Mouse (Mus musculus): ENCODE results near the gene Fat3. TPM values are rescaled to one million over a fixed set of nuclear protein-coding genes. Genes with fewer than 3 reads are reported as not detected.
A peak's percentile ranks its signal among the peaks of the same experiment; 100 is the strongest.

Gene Fat3
- polyA plus RNA-seq, 1 experiment from 2014 or later: 2.3 TPM

GRCm38 (mm10) chr9:16307789-16308188 lies 193.3 kb downstream of the Fat3 start:
- 93% methylated on average over 1 of the region's 1 CpGs for WGBS (ENCODE audit: missing documents)
- peak overlapping the region; percentile 82 for H3K27ac ChIP-seq
- no peaks in the 10 kb centered on the region for H3K79me2 ChIP-seq (ENCODE audit: inconsistent target)
- H3K36me3 ChIP-seq (ENCODE audit: inconsistent target): no peaks in the 10 kb centered on the region
- H3K4me3 ChIP-seq (ENCODE audit: inconsistent target): no peak overlapping the region

GRCm38 (mm10) chr9:16306222-16306621 lies 194.9 kb downstream of the Fat3 start:
- no peaks in the 10 kb centered on the region for H3K79me2 ChIP-seq (ENCODE audit: inconsistent target)
- no peaks in the 10 kb centered on the region for H3K36me3 ChIP-seq (ENCODE audit: inconsistent target)
- peak overlapping the region; percentile 82 for H3K27ac ChIP-seq
- no peak overlapping the region for H3K4me3 ChIP-seq (ENCODE audit: inconsistent target)

- no peak overlapping the region for H3K4me3 ChIP-seq (ENCODE audit: inconsistent target)
- WGBS (ENCODE audit: missing documents): 92% methylated on average over 2 of the region's 2 CpGs
- H3K79me2 ChIP-seq (ENCODE audit: inconsistent target): no peaks in the 10 kb centered on the region
- H3K27ac ChIP-seq: peak overlapping the region; percentile 82
- H3K36me3 ChIP-seq (ENCODE audit: inconsistent target): no peaks in the 10 kb centered on the region
Measured at GRCm38 (mm10) chr9:16305396-16306086, 195.5 kb downstream of the Fat3 start.

- H3K4me3 ChIP-seq (ENCODE audit: inconsistent target): no peak overlapping the region
- H3K79me2 ChIP-seq (ENCODE audit: inconsistent target): no peaks in the 10 kb centered on the region
- no peaks in the 10 kb centered on the region for H3K36me3 ChIP-seq (ENCODE audit: inconsistent target)
- WGBS (ENCODE audit: missing documents): 100% methylated on average over 2 of the region's 2 CpGs
- peak overlapping the region; percentile 82 for H3K27ac ChIP-seq
Measured at GRCm38 (mm10) chr9:16304949-16305348, 196.1 kb downstream of the Fat3 start.

GRCm38 (mm10) chr9:16302484-16302883 lies 198.6 kb downstream of the Fat3 start:
- no peaks in the 10 kb centered on the region for H3K79me2 ChIP-seq (ENCODE audit: inconsistent target)
- no peak overlapping the region for H3K27ac ChIP-seq
- 90% methylated on average over 3 of the region's 3 CpGs for WGBS (ENCODE audit: missing documents)
- no peak overlapping the region for H3K4me3 ChIP-seq (ENCODE audit: inconsistent target)
- no peaks in the 10 kb centered on the region for H3K36me3 ChIP-seq (ENCODE audit: inconsistent target)

GRCm38 (mm10) chr9:16297935-16298334 lies 203.2 kb downstream of the Fat3 start:
- Histone ChIP-seq H3K79me2 (ENCODE audit: inconsistent target) (no peaks in the 10 kb centered on the region), H3K36me3 (ENCODE audit: inconsistent target) (no peaks in the 10 kb centered on the region), H3K4me3 (ENCODE audit: inconsistent target) (no peak overlapping the region), H3K27ac (no peak overlapping the region)
- WGBS (ENCODE audit: missing documents): 33% methylated on average over 3 of the region's 3 CpGs

GRCm38 (mm10) chr9:16293928-16294806 lies 206.9 kb downstream of the Fat3 start:
- 95% methylated on average over 6 of the region's 6 CpGs for WGBS (ENCODE audit: missing documents)
- H3K4me3 ChIP-seq (ENCODE audit: inconsistent target): no peak overlapping the region
- H3K36me3 ChIP-seq (ENCODE audit: inconsistent target): no peaks in the 10 kb centered on the region
- H3K27ac ChIP-seq: no peak overlapping the region
- no peaks in the 10 kb centered on the region for H3K79me2 ChIP-seq (ENCODE audit: inconsistent target)

- Histone ChIP-seq H3K79me2 (ENCODE audit: inconsistent target) (no peaks in the 10 kb centered on the region), H3K36me3 (ENCODE audit: inconsistent target) (no peaks in the 10 kb centered on the region), H3K4me3 (ENCODE audit: inconsistent target) (no peak overlapping the region), H3K27ac (no peak overlapping the region)
- WGBS (ENCODE audit: missing documents): 91% methylated on average over 2 of the region's 2 CpGs
Measured at GRCm38 (mm10) chr9:16292492-16292891, 208.6 kb downstream of the Fat3 start.

GRCm38 (mm10) chr9:16290911-16291310 lies 210.2 kb downstream of the Fat3 start:
- no peak overlapping the region for H3K4me3 ChIP-seq (ENCODE audit: inconsistent target)
- no peak overlapping the region for H3K27ac ChIP-seq
- 92% methylated on average over 2 of the region's 2 CpGs for WGBS (ENCODE audit: missing documents)
- H3K36me3 ChIP-seq (ENCODE audit: inconsistent target): no peaks in the 10 kb centered on the region
- no peaks in the 10 kb centered on the region for H3K79me2 ChIP-seq (ENCODE audit: inconsistent target)

- Histone ChIP-seq H3K27ac (no peak overlapping the region), H3K79me2 (ENCODE audit: inconsistent target) (no peaks in the 10 kb centered on the region)
- WGBS (ENCODE audit: missing documents): 57% methylated on average over 1 of the region's 1 CpGs
Measured at GRCm38 (mm10) chr9:16283033-16283432, 218.1 kb downstream of the Fat3 start.

GRCm38 (mm10) chr9:16282291-16282804 lies 218.7 kb downstream of the Fat3 start:
- no peak overlapping the region for H3K4me3 ChIP-seq (ENCODE audit: inconsistent target)
- no peak overlapping the region for H3K27ac ChIP-seq
- no peaks in the 10 kb centered on the region for H3K79me2 ChIP-seq (ENCODE audit: inconsistent target)
- no peaks in the 10 kb centered on the region for H3K36me3 ChIP-seq (ENCODE audit: inconsistent target)

More at GRCm38 (mm10) chr9:16283033-16283432, 218.1 kb downstream of the Fat3 start:
- no peak overlapping the region for H3K4me3 ChIP-seq (ENCODE audit: inconsistent target)
- H3K36me3 ChIP-seq (ENCODE audit: inconsistent target): no peaks in the 10 kb centered on the region

GRCm38 (mm10) chr9:16275589-16275988 lies 225.5 kb downstream of the Fat3 start:
- H3K27ac ChIP-seq: no peak overlapping the region
- 100% methylated on average over 2 of the region's 2 CpGs for WGBS (ENCODE audit: missing documents)
- no peaks in the 10 kb centered on the region for H3K79me2 ChIP-seq (ENCODE audit: inconsistent target)
- H3K36me3 ChIP-seq (ENCODE audit: inconsistent target): no peaks in the 10 kb centered on the region
- no peak overlapping the region for H3K4me3 ChIP-seq (ENCODE audit: inconsistent target)

GRCm38 (mm10) chr9:16274130-16274529 lies 227.0 kb downstream of the Fat3 start:
- Histone ChIP-seq H3K36me3 (ENCODE audit: inconsistent target) (no peaks in the 10 kb centered on the region), H3K79me2 (ENCODE audit: inconsistent target) (no peaks in the 10 kb centered on the region), H3K4me3 (ENCODE audit: inconsistent target) (no peak overlapping the region), H3K27ac (no peak overlapping the region)
- WGBS (ENCODE audit: missing documents): 84% methylated on average over 4 of the region's 4 CpGs

- Histone ChIP-seq H3K4me3 (ENCODE audit: inconsistent target) (no peak overlapping the region), H3K36me3 (ENCODE audit: inconsistent target) (no peaks in the 10 kb centered on the region), H3K79me2 (ENCODE audit: inconsistent target) (no peaks in the 10 kb centered on the region), H3K27ac (no peak overlapping the region)
- 75% methylated on average over 1 of the region's 1 CpGs for WGBS (ENCODE audit: missing documents)
Measured at GRCm38 (mm10) chr9:16272810-16273209, 228.3 kb downstream of the Fat3 start.

GRCm38 (mm10) chr9:16270768-16271114 lies 230.3 kb downstream of the Fat3 start:
- Histone ChIP-seq H3K27ac (no peak overlapping the region), H3K36me3 (ENCODE audit: inconsistent target) (no peaks in the 10 kb centered on the region), H3K4me3 (ENCODE audit: inconsistent target) (no peak overlapping the region), H3K79me2 (ENCODE audit: inconsistent target) (no peaks in the 10 kb centered on the region)

Measured in macrophage (primary cell).